Mouse (Mus musculus): ENCODE data around the gene Fndc11. TPM values are rescaled to one million over a fixed set of nuclear protein-coding genes. Genes with fewer than 3 reads are reported as not detected.

Gene Fndc11
- total RNA-seq, 2 experiments from 2014 or later: not detected

- intact Hi-C loops (cut with DNase I): no loop called here
- DNase-seq (ENCODE audit: low spot score in 2 of 2): no peak
Measured at GRCm38 (mm10) chr2:181243706-181244394, 24.0 kb downstream of the Fndc11 start.

GRCm38 (mm10) chr2:181245031-181245430 lies 25.2 kb downstream of the Fndc11 start:
- no peak for DNase-seq (ENCODE audit: low spot score in 2 of 2)
- intact Hi-C loops (cut with DNase I): no loop called here

- intact Hi-C loops (cut with DNase I): no loop called here
- DNase-seq (ENCODE audit: low spot score in 2 of 2): no peak
Measured at GRCm38 (mm10) chr2:181249217-181249616, 29.4 kb downstream of the Fndc11 start.

DNA sequence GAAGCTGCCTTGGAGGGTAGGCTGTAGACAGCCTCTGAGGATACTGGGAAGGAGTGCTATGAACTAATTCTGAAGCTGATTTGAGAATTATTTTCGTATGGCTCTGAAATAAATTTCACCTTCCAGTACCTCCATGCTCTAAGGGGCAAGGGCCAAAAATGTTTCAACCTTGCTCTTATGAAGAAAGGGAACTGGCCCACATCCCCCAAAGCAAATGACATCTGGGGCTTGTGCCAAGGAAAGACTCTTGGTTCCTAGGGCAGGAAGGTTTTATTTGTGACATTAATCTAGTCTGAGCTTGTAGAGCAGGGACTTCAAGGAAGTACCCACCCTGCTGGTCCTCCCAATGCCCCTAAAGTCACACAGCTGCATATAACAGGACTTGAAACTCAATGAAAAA lies 32.0 kb downstream of the Fndc11 start:
- intact Hi-C loops (cut with DNase I): no loop called here
- no peak for DNase-seq (ENCODE audit: low spot score in 2 of 2)

GRCm38 (mm10) chr2:181253248-181253647 lies 33.4 kb downstream of the Fndc11 start:
- intact Hi-C loops (cut with DNase I): no loop called here
- no peak for DNase-seq (ENCODE audit: low spot score in 2 of 2)

DNA sequence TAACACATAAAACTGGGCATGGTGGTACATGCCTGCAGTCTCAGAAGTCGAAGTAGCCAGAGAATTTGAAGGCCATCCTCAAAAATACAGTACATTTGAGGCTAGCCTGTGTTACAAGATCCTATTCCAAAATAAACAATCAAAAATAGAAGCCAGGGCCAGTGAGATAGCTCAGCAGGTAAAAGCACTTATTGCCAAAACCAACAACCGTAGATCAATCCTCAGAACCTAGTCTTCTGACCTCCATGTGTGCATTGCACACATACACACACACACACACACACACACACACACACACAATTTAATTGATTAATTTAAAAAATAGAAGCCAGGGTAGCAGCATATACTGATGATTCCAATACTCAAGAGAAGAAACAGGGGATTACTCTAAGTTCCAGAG lies 47.0 kb downstream of the Fndc11 start:
- DNase-seq (ENCODE audit: low spot score in 2 of 2): no peak
- intact Hi-C loops (cut with DNase I): no loop called here

GRCm38 (mm10) chr2:181272092-181272491 lies 52.3 kb downstream of the Fndc11 start:
- no peak for DNase-seq (ENCODE audit: low spot score in 2 of 2)
- intact Hi-C loops (cut with DNase I): no loop called here

Other genes with a start within 250 kb of the Fndc11 start
- 1 to 10 TPM; 1.6 to 2.4 TPM for gene Col20a1, start 233.5 kb upstream of the Fndc11 start, total RNA-seq (2021)
- 10 to 100 TPM; 34.3 to 41.3 TPM for gene Chrna4, start 176.5 kb upstream of the Fndc11 start, total RNA-seq (2021)
- gene Kcnq2, start 84.7 kb upstream of the Fndc11 start, total RNA-seq (2021): 100 to 1,000 TPM; 179 to 188 TPM
- 1,000 to 10,000 TPM; 1,193 to 1,221 TPM for gene Eef1a2, start 63.0 kb upstream of the Fndc11 start, total RNA-seq (2021)
- 100 to 1,000 TPM; 114 to 118 TPM for gene Ppdpf, start 32.8 kb upstream of the Fndc11 start, total RNA-seq (2021)
- gene Ptk6, start 17.2 kb upstream of the Fndc11 start, total RNA-seq (2021): under 1 TPM in 1 of 2 experiments, not detected in 1; 0.08 TPM
- under 1 TPM; 0.30 to 0.35 TPM for gene Srms, start 6.8 kb upstream of the Fndc11 start, total RNA-seq (2021)
- 1 to 10 TPM; 1.8 to 2.1 TPM for gene Helz2, start 22.0 kb downstream of the Fndc11 start, total RNA-seq (2021)
- gene Gmeb2, start 68.0 kb downstream of the Fndc11 start, total RNA-seq (2021): 10 to 100 TPM; 18.3 to 20.0 TPM
- gene Stmn3, start 94.5 kb downstream of the Fndc11 start, total RNA-seq (2021): 100 to 1,000 TPM; 839 to 875 TPM
- gene Rtel1, start 99.7 kb downstream of the Fndc11 start, total RNA-seq (2021): 10 to 100 TPM; 23.3 to 24.8 TPM
- gene Zgpat, start 144.9 kb downstream of the Fndc11 start, total RNA-seq (2021): 10 to 100 TPM; 62.1 to 63.3 TPM
- gene Arfrp1, start 145.4 kb downstream of the Fndc11 start, total RNA-seq (2021): 10 to 100 TPM; 36.4 to 42.5 TPM
- gene Lime1, start 160.1 kb downstream of the Fndc11 start, total RNA-seq (2021): 10 to 100 TPM; 31.3 to 35.1 TPM
- gene Zbtb46, start 239.4 kb downstream of the Fndc11 start, total RNA-seq (2021): 10 to 100 TPM; 14.3 to 16.9 TPM

Measured in left cerebral cortex, postnatal 14 days (tissue).